Mouse (Mus musculus) kidney, embryonic 15.5 days (tissue): ENCODE measurements at regions not wholly inside any gene's neighbourhood (a gene's known extent, or its start where the extent isn't known, plus 50 kb on each side); places are given as distances from the start of the nearest gene placed in this dataset.
A peak's percentile ranks its signal among the peaks of the same experiment; 100 is the strongest.

Source experiments
- ATAC-seq: fragments of 200-750 bp; cut with Nextera tagmentation; replicated peaks from 2 replicates; pipeline ENCODE4 v1.8.0; 2017; ENCODE audit warnings: moderate TSS enrichment; ENCODE audit not compliant: low FRiP score
- H3K27ac ChIP-seq: fragments of 300-500 bp; sonication (generic); 2 replicates; pipeline ENCODE4 v1.5.1; 2015; ENCODE audit warnings: mild to moderate bottlenecking, inconsistent platforms
- H3K27me3 ChIP-seq: fragments of 300-500 bp; sonication (generic); 2 replicates; pipeline ENCODE4 v1.6.1; 2015; ENCODE audit warnings: inconsistent platforms
- H3K36me3 ChIP-seq: fragments of 300-500 bp; sonication (generic); 2 replicates; pipeline ENCODE4 v1.6.1; 2015; ENCODE audit warnings: inconsistent platforms
- H3K4me1 ChIP-seq: fragments of 300-500 bp; sonication (generic); 2 replicates; pipeline ENCODE4 v1.6.1; 2015; ENCODE audit warnings: inconsistent platforms
- H3K4me2 ChIP-seq: fragments of 300-500 bp; sonication (generic); 2 replicates; pipeline ENCODE4 v1.6.1; 2015; ENCODE audit warnings: moderate library complexity, mild to moderate bottlenecking, inconsistent platforms
- H3K4me3 ChIP-seq: fragments of 300-500 bp; sonication (generic); replicated peaks from 2 replicates; pipeline ENCODE4 v1.5.1; 2015; ENCODE audit warnings: mild to moderate bottlenecking, inconsistent platforms
- H3K9ac ChIP-seq: fragments of 300-500 bp; sonication (generic); 2 replicates; pipeline ENCODE4 v1.6.1; 2015; ENCODE audit warnings: mild to moderate bottlenecking, inconsistent platforms
- H3K9me3 ChIP-seq: fragments of 300-500 bp; sonication (generic); replicated peaks from 2 replicates; pipeline ENCODE4 v1.6.1; 2016; ENCODE audit warnings: inconsistent platforms
- WGBS: fragments of 180-500 bp; shearing (Covaris S2); methylation state at CpG from one replicate; pipeline ENCODE4 v1.1.7; 2015; ENCODE audit warnings: mixed read lengths; 5-methylcytosine and 5-hydroxymethylcytosine counted together

DNA sequence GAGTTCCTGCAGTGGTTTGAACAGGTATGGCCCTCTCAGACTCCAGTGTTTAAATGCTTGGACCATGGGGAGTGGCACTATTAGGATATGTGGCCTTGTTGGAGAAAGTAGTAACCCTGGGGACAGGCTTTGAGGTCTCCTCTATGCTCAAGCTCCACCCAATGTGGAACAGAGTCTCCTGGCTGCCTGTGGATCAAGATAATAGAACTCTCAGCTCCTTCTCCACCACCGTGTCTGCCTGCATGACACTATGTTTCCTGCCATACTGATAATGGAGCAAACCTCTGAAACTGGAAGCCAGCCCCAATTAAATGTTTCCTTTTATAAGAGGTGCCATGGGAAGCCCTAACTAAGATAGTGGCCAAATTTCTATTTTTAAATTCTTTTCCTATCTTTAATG lies 252.2 kb downstream of the Sox4 start:
- H3K4me3 ChIP-seq = no peak overlapping the region
- H3K36me3 ChIP-seq = no peaks in the 10 kb centered on the region
- no peak overlapping the region for H3K27ac ChIP-seq
- no peaks in the 10 kb centered on the region for H3K9me3 ChIP-seq
- 88% methylated on average over 1 of the region's 1 CpGs for WGBS
- peaks cover 18% of the 10 kb centered on the region for H3K4me1 ChIP-seq
- no peaks in the 10 kb centered on the region for H3K27me3 ChIP-seq
- ATAC-seq = no peak
- no peak overlapping the region for H3K9ac ChIP-seq
- no peak overlapping the region for H3K4me2 ChIP-seq

DNA sequence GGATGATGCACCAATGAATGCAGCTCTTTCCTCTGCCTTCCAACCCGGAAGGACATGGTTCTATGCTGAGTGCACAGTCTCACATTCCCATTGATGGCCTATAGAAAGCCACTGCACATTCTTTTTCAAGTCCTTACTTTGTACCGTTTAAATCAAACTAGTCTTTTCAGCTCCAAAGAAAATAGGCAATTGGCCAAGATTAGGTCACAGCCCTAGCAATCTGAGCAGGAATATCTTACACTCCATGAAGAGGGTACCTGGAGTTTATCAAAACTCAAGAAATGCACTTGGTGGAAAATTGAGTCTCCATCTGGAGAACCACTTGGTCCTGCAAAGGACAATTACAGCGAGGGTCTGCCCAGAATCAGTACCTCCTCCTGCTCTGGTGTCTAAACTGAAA lies 253.4 kb downstream of the Sox4 start:
- Histone ChIP-seq H3K4me1 (peaks cover 18% of the 10 kb centered on the region), H3K9me3 (no peaks in the 10 kb centered on the region), H3K4me3 (no peak overlapping the region), H3K36me3 (no peaks in the 10 kb centered on the region), H3K9ac (no peak overlapping the region), H3K27ac (no peak overlapping the region), H3K4me2 (no peak overlapping the region), H3K27me3 (no peaks in the 10 kb centered on the region)
- 64% methylated on average over 3 of the region's 3 CpGs for WGBS
- no peak for ATAC-seq

DNA sequence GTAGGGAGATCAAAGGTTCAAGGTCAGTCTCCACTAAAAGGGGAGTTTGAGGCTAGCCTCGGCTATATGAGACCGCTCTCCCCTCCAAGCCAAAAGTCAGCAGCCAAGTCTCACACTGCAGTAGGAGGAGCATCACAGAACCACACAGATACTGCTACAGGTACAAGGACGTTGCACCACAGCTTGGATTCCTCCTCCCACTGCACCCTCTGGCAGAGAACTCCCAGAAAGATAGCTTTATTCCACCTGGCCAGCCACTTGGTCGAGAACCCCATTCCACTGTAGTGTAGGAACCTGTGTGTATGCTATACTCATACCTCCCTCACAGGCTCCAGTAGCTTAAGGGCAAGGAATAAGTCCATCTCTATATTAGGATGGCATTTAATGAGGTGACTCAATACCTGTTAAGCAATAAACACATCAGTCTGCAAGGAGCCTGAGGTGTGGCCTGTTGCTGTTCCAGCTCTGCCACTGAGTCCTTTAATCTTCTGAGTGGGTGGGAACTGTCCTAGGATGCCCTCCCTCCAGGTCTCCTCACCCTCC lies 254.0 kb downstream of the Sox4 start:
- 84% methylated on average over 4 of the region's 4 CpGs for WGBS
- Histone ChIP-seq H3K9me3 (no peaks in the 10 kb centered on the region), H3K4me3 (no peak overlapping the region), H3K4me2 (no peak overlapping the region), H3K36me3 (no peaks in the 10 kb centered on the region), H3K9ac (no peak overlapping the region), H3K4me1 (peaks cover 18% of the 10 kb centered on the region), H3K27me3 (no peaks in the 10 kb centered on the region), H3K27ac (no peak overlapping the region)
- ATAC-seq = no peak

DNA sequence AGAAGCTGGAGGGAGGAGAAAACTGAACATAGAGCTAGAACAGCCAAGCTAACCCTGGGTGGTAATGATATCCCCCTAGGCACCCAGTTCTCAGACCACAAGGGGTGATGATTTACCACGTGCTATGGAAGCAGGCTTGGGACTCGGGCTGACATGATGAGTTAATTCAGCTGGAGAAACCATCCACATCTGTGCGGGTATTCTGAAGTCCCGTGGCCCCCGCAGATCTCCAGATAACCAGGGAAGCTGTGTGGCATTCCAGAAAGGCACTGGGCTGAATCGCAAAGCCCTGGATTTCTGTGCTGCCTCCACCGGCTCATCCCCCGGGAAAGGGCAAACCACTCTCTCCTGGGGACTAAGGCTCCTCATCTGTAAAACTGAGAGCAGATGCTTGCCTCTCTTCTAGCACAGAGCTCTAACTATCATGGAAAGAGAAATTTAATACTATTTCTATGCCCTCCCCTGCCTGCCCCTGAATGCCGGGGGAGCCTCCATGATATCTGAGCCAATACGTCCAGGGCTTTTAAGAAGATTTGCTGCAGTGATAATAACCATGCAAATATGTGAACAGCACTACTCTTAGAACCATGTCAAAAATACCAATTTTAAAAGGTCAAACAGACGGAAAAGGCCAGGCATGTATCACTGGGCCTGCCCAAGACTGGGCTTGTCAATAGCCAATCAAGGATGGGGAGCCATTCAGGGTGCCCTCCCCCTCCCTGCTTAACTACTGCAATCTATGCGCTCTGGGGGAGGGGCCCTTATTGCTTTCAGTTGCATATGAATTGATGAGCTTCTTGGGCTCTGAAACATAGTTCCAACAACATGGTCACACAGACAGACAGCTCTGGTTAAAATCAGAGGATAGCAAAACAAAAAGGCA lies 255.5 kb downstream of the Sox4 start:
- 18% methylated on average over 12 of the region's 12 CpGs for WGBS
- Histone ChIP-seq H3K27me3 (no peaks in the 10 kb centered on the region), H3K9ac (no peak overlapping the region), H3K36me3 (no peaks in the 10 kb centered on the region), H3K4me3 (no peak overlapping the region), H3K4me2 (peak overlapping the region; percentile 30), H3K9me3 (no peaks in the 10 kb centered on the region), H3K4me1 (peaks cover 22% of the 10 kb centered on the region), H3K27ac (peak overlapping the region; percentile 86)
- peak; percentile 92 for ATAC-seq

DNA sequence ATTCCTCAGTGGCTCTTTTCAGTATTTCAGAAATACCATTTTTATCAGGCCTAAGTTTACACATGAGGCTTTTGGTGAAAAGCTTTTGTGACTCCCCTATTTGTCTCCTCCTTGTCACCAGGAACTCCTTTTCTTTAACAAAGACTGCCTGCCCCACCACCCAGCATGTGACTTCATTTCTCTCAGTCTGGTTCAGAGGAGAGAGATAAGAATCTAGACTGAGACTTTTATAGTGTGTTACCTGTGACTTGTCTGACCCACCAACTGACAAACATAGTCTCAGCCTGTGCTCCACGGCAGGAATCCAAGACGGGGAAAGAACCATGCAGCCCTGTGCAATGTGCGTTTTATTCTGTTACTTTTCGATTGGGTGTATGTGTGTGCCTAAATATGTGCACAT lies 260.4 kb downstream of the Sox4 start:
- H3K4me3 ChIP-seq = no peak overlapping the region
- no peaks in the 10 kb centered on the region for H3K27me3 ChIP-seq
- H3K9ac ChIP-seq = no peak overlapping the region
- no peak overlapping the region for H3K4me2 ChIP-seq
- H3K4me1 ChIP-seq = peaks cover 36% of the 10 kb centered on the region
- ATAC-seq = no peak
- peak overlapping the region; percentile 45 for H3K27ac ChIP-seq
- 73% methylated on average over 4 of the region's 4 CpGs for WGBS
- no peaks in the 10 kb centered on the region for H3K36me3 ChIP-seq
- H3K9me3 ChIP-seq = no peaks in the 10 kb centered on the region

DNA sequence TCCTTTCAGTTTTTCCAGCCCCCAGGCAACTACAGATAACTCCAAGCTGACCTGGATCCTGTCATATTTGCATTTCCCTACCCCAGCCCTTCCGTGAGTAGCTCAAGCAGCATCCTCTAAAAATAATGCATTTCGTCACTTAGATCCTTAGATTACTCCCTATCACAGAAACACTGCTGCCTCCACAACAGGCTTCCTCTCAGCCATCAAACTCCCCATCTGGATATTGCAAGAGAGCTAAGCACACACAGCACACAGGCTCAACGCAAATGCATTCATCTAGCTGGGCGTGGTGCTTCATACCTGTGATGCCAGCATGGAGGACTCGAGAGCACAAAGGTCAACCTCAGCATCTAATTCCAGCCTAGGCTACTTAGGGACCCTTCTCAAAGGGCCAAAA lies 260.9 kb downstream of the Sox4 start:
- peaks cover 32% of the 10 kb centered on the region for H3K4me1 ChIP-seq
- H3K27ac ChIP-seq = peak overlapping the region; percentile 45
- H3K9ac ChIP-seq = no peak overlapping the region
- ATAC-seq = no peak
- no peak overlapping the region for H3K4me3 ChIP-seq
- no peak overlapping the region for H3K4me2 ChIP-seq
- no peaks in the 10 kb centered on the region for H3K27me3 ChIP-seq
- whole genome bisulfite sequencing = 68% methylated on average over 5 of the region's 5 CpGs
- no peaks in the 10 kb centered on the region for H3K36me3 ChIP-seq
- H3K9me3 ChIP-seq = no peaks in the 10 kb centered on the region

DNA sequence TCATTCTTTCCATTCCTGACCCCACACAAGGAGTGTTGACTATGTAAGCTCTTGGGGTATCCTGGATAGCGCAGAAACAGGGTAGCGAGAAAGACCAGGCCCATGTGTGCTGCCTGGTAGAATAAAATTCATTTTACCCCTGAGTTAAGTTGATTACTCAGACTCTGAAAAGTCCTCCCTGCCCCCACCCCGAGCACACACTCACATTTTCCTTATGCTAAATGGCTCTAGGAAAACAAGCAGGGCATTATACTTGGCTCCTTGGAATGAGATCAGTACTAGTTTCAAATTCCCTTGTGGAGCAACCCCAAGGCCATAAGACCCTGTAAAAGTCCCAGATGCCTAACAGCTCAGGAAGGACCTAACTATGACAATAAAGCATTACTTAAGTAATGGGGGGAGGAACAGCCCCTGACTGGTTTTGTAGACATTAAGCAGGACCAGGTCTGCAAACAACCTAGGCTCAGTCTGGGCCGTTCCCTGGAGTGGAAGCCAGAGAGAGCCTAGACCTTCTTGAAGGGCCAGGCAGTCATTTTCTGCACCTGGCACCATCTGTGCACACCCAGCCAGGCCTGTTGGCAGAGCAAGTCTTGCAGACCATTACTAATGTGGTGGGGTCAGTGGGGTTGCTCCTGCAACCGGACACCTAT lies 262.9 kb downstream of the Sox4 start:
- Histone ChIP-seq H3K36me3 (no peaks in the 10 kb centered on the region), H3K27ac (peak overlapping the region; percentile 78), H3K4me2 (no peak overlapping the region), H3K4me3 (no peak overlapping the region), H3K4me1 (peaks cover 23% of the 10 kb centered on the region), H3K9ac (no peak overlapping the region), H3K27me3 (no peaks in the 10 kb centered on the region), H3K9me3 (no peaks in the 10 kb centered on the region)
- peak; percentile 82 for ATAC-seq
- WGBS = 56% methylated on average over 5 of the region's 5 CpGs

DNA sequence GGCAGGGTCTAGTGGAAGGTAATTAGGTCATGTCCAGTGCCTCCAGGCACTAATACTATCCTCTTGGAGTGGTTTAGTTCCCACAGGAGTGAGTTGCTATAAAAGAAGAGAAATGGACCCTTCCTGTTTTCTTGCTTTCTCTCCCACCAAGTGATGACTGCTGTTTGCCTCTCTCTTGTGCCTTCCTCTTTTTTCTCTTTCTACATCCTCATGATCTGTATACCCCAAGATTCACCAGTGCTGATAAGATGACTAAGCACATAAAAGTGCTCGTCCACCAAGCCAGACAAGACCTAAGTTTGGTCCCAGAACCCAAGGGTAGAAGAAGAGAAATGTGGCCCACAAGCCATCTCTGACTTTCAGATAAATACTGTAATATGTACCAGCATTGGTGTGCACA lies 265.7 kb downstream of the Sox4 start:
- H3K4me1 ChIP-seq = peaks cover 18% of the 10 kb centered on the region
- no peak overlapping the region for H3K4me2 ChIP-seq
- no peaks in the 10 kb centered on the region for H3K27me3 ChIP-seq
- 62% methylated on average over 1 of the region's 1 CpGs for WGBS
- H3K36me3 ChIP-seq = no peaks in the 10 kb centered on the region
- no peaks in the 10 kb centered on the region for H3K9me3 ChIP-seq
- H3K4me3 ChIP-seq = no peak overlapping the region
- no peak overlapping the region for H3K27ac ChIP-seq
- no peak for ATAC-seq
- H3K9ac ChIP-seq = no peak overlapping the region

DNA sequence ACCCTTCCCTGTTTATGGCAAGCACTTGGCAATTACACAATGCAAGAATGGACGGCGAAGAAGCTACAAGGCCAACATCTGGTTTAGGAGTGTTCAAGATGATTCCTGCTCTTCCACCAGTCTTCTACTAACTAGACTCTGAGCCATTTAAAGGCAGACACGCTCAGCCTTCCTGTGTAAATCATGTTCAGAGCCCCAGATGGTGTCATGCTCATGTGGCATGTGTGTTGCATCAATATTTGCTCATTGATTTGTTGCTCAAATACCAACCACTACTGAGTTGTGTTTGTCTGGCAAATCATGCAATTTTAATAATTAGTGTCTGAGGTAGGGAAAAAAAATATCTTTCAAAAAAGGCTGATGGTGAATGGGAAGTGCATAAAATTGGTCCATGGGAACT lies 269.2 kb downstream of the Sox4 start:
- Histone ChIP-seq H3K9ac (no peak overlapping the region), H3K4me3 (no peak overlapping the region), H3K4me1 (0 out of 2 replicates have a peak, but pooled peaks cover 7% of the 10 kb centered on the region), H3K27me3 (no peaks in the 10 kb centered on the region), H3K27ac (no peak overlapping the region), H3K36me3 (no peaks in the 10 kb centered on the region), H3K4me2 (no peak overlapping the region), H3K9me3 (no peaks in the 10 kb centered on the region)
- WGBS = 84% methylated on average over 3 of the region's 3 CpGs
- no peak for ATAC-seq

DNA sequence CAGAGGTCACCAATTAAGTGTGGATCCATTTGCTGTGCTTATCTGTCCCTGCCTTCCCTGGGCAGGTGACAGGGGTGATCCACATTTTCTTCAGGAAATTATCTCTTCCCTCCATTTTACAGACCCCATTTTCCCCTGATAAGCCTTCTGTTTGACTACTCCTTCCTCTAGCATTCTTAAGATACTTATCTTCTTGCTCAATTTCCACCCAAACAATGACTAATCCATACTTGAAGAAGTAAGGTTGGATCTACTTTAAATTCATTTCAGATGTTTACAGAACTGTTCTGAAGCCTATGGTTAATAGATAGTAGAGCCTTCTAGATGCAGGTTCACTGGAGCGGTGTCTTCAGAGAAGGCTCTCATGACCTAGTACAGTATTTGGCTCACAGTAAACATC lies 273.2 kb downstream of the Sox4 start:
- Histone ChIP-seq H3K4me3 (no peak overlapping the region), H3K4me1 (peaks cover 7% of the 10 kb centered on the region), H3K27me3 (no peaks in the 10 kb centered on the region), H3K9me3 (no peaks in the 10 kb centered on the region), H3K36me3 (no peaks in the 10 kb centered on the region), H3K9ac (no peak overlapping the region), H3K27ac (no peak overlapping the region), H3K4me2 (no peak overlapping the region)
- WGBS = 89% methylated on average over 1 of the region's 1 CpGs
- no peak for ATAC-seq

DNA sequence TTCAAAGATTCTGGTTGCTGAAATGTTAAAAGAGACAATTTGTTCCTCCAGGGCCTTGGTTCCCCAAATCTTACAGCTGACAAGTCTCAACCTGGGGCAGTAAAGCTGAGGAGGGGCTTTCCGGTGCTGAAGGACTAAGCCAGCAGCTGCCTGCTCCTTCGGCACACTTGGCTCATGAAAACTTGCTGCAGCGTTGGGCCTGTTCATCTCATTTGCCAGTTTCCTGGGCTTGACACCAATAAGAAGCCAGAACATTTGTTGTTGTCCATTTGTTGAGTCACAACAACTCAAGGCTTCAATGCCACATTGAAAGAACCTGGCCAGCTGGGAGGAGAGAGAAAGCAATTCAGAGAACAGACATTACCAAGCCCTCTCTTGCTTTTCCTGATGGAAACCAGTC lies 279.9 kb downstream of the Sox4 start:
- no peaks in the 10 kb centered on the region for H3K27me3 ChIP-seq
- H3K4me3 ChIP-seq = no peak overlapping the region
- H3K36me3 ChIP-seq = no peaks in the 10 kb centered on the region
- 54% methylated on average over 3 of the region's 3 CpGs for WGBS
- no peak overlapping the region for H3K9ac ChIP-seq
- H3K9me3 ChIP-seq = no peaks in the 10 kb centered on the region
- ATAC-seq = no peak
- H3K4me1 ChIP-seq = peaks cover 19% of the 10 kb centered on the region
- H3K4me2 ChIP-seq = no peak overlapping the region
- H3K27ac ChIP-seq = no peak overlapping the region

DNA sequence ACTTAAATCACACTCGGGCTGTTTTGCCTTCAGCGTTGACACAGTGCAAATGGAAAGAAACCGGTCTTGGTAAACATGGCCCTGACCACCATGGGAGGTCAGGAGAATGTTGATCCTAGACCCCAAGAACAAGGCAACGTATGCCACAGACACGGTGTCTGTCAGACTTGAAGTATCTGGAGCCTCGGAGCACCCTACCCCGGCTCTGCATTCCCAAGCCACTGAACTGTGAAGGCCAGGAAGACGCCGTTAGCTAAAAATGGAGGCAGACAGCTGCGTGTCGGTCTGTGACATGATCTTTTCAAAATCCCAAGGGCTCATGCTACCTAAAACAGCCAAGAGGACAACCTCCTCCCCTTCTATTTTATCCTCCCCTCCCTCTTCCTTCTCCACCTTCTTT lies 282.0 kb downstream of the Sox4 start:
- WGBS = 24% methylated on average over 11 of the region's 11 CpGs
- peaks cover 30% of the 10 kb centered on the region for H3K4me1 ChIP-seq
- peak overlapping the region; percentile 46 for H3K4me2 ChIP-seq
- peak overlapping the region; percentile 54; the same call in 1 of the 2 replicates for H3K27ac ChIP-seq
- ATAC-seq = peak; percentile 87
- peak overlapping the region; percentile 11; the same call in 1 of the 2 replicates for H3K4me3 ChIP-seq
- no peaks in the 10 kb centered on the region for H3K36me3 ChIP-seq
- H3K9me3 ChIP-seq = no peaks in the 10 kb centered on the region
- no peaks in the 10 kb centered on the region for H3K27me3 ChIP-seq
- no peak overlapping the region for H3K9ac ChIP-seq
